ENCODE assay signal across 8 mouse cellular contexts in genomic region chr9:105693854-105694253, GRCm38 (mm10). TPM values are rescaled to one million over a fixed set of nuclear protein-coding genes. Genes with fewer than 3 reads are reported as not detected.
A peak's percentile ranks its signal among the peaks of the same experiment; 100 is the strongest.
DNase-seq lines count a peak whose midpoint lies in the region; ATAC-seq and TF ChIP-seq lines count a peak whose summit lies in the region.

No protein-coding gene starts in this region.

- H3K36me3 ChIP-seq in lung, embryonic 14.5 days (ENCODE audit: insufficient read depth): 0 out of 2 replicates have a peak, but pooled peaks cover 2% of the 10 kb centered on the region

- H3K9ac ChIP-seq in lung, embryonic 14.5 days: no peak overlapping the region

- no peak overlapping the region for H3K4me3 ChIP-seq in lung, embryonic 14.5 days (ENCODE audit: low read depth, low read length)

- H3K27me3 ChIP-seq in lung, embryonic 14.5 days (ENCODE audit: insufficient read depth, low read length): no peaks in the 10 kb centered on the region

- no peak overlapping the region for H3K4me2 ChIP-seq in lung, embryonic 14.5 days

- H3K27ac ChIP-seq in lung, embryonic 14.5 days (ENCODE audit: low read depth): no peak overlapping the region

- ATAC-seq in lung, embryonic 14.5 days (ENCODE audit: insufficient read depth): no peak

- H3K9me3 ChIP-seq in lung, embryonic 14.5 days (ENCODE audit: low read depth, low read length): no peaks in the 10 kb centered on the region

- TF ChIP-seq CTCF in lung, embryonic 14.5 days (IDR thresholded peaks at IDR 0.05; ENCODE audit: low read depth): peak; percentile 96

- 0% methylated on average over 5 of the region's 5 CpGs for WGBS in lung, embryonic 14.5 days

- DNase-seq in A20 (ENCODE audit: low read depth, low spot score) (peak; percentile 67), adipocyte (ENCODE audit: low spot score) (peak; percentile 78)
- peak; percentile 88 for DNase-seq in embryo, embryonic 10 days (ENCODE audit: low spot score)
- peak; percentile 71 for DNase-seq in heart, adult 8-10 months (ENCODE audit: low spot score)
- DNase-seq in kidney, postnatal 14 days: peak; percentile 87
- peak; percentile 97 for DNase-seq in lung, embryonic 14.5 days
- peak; percentile 35 for DNase-seq in right cerebral cortex, adult 18-20 months
- peak; percentile 68 for DNase-seq in urinary bladder, postnatal 10 days (ENCODE audit: low spot score)

- H3K4me1 ChIP-seq in lung, embryonic 14.5 days (ENCODE audit: insufficient read depth): peaks cover 17% of the 10 kb centered on the region

RNA-seq across cellular contexts. Expression of gene Pik3r4, which starts 51.1 kb away (rescaled TPM):
- 10 to 100 TPM; 19.1 to 24.0 (median 21.6) TPM for total RNA-seq in heart, adult 8-10 months (2022)
- 24.5 and 25.1 TPM in 2 replicates for polyA plus RNA-seq in lung, embryonic 14.5 days (2014; fragmentation: Nextera tagmentation; extraction: Ambion mirVana)

Comparison
In these comparisons a context has a peak if more than half of its experiments do, and no peak if none do; other contexts are left out.
1. DNase-seq: peak in every context shown above with its lines; median percentile 97 in lung, embryonic 14.5 days; 88 in embryo, embryonic 10 days; 87 in kidney, postnatal 14 days; 78 in adipocyte; 71 in heart, adult 8-10 months; 68 in urinary bladder, postnatal 10 days; 67 in A20; 35 in right cerebral cortex, adult 18-20 months.